Mouse (Mus musculus) heart, embryonic 16.5 days (tissue): ENCODE measurements at regions not wholly inside any gene's neighbourhood (a gene's known extent, or its start where the extent isn't known, plus 50 kb on each side); places are given as distances from the start of the nearest gene placed in this dataset.

Experiments
- ATAC-seq: fragments of 200-750 bp; cut with Nextera tagmentation; replicated peaks from 2 replicates; pipeline ENCODE4 v1.8.0; 2017; ENCODE audit warnings: moderate number of reproducible peaks; ENCODE audit not compliant: insufficient read depth, low FRiP score; ENCODE audit errors: extremely low read depth
- H3K27ac ChIP-seq: fragments of 300-500 bp; sonication (generic); 2 replicates; pipeline ENCODE4 v1.5.1; 2014; ENCODE audit warnings: mild to moderate bottlenecking, low read length, control low read depth, moderate library complexity
- H3K27me3 ChIP-seq: fragments of 300-500 bp; sonication (generic); 2 replicates; pipeline ENCODE4 v1.6.1; 2014; ENCODE audit warnings: low read length, mixed read lengths; ENCODE audit not compliant: control insufficient read depth, insufficient read depth
- H3K36me3 ChIP-seq: fragments of 300-500 bp; sonication (generic); 2 replicates; pipeline ENCODE4 v1.6.1; 2014; ENCODE audit not compliant: control insufficient read depth, insufficient read depth
- H3K4me1 ChIP-seq: fragments of 300-500 bp; sonication (generic); 2 replicates; pipeline ENCODE4 v1.6.1; 2014; ENCODE audit warnings: low read length, mixed read lengths; ENCODE audit not compliant: control insufficient read depth, insufficient read depth
- H3K4me2 ChIP-seq: fragments of 300-500 bp; sonication (generic); 2 replicates; pipeline ENCODE4 v1.6.1; 2014; ENCODE audit warnings: low read depth, mild to moderate bottlenecking, control low read depth, low read length
- H3K4me3 ChIP-seq: fragments of 300-500 bp; sonication (generic); 2 replicates; pipeline ENCODE4 v1.5.1; 2014; ENCODE audit warnings: mild to moderate bottlenecking, control low read depth, low read length
- H3K9ac ChIP-seq: fragments of 300-500 bp; sonication (generic); 2 replicates; pipeline ENCODE4 v1.6.1; 2014; ENCODE audit warnings: low read length, control low read depth
- H3K9me3 ChIP-seq: fragments of 300-500 bp; sonication (generic); replicated peaks from 2 replicates; pipeline ENCODE4 v1.6.1; 2016; ENCODE audit warnings: low read length; ENCODE audit not compliant: control insufficient read depth
- WGBS: fragments of 180-500 bp; shearing (Covaris S2); extraction: QIAGEN DNeasy Blood & Tissue Kit; methylation state at CpG from one replicate; pipeline ENCODE4 v1.1.7; 2014; 5-methylcytosine and 5-hydroxymethylcytosine counted together

DNA sequence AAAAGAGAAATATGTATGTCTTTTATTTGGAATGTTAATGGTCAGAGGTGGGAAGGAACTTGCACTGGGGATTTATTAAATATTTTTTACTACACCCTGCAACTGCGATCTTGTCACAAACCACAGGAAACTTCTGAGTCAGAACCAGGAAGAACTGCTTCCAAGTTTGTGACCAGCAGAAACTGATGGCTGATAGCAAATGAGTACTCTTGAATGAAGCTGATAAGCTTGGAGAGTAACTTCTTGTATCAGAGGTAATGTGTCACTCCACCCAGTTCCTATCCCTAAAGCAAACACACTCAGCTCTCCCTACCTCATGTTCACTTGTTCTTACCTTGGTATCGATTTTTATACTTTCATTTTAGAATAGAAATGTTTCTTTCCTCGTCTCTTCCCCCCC lies 76.0 kb upstream of the Thpo start:
- no peaks in the 10 kb centered on the region for H3K27me3 ChIP-seq
- no peak overlapping the region for H3K4me3 ChIP-seq
- H3K27ac ChIP-seq, result no peak overlapping the region
- WGBS, result 72% methylated on average over 3 of the region's 3 CpGs
- no peak for ATAC-seq
- H3K9me3 ChIP-seq, result 0 out of 2 replicates have a peak, but pooled peaks cover under 1% of the 10 kb centered on the region
- H3K9ac ChIP-seq, result no peak overlapping the region
- no peak overlapping the region for H3K4me2 ChIP-seq
- no peaks in the 10 kb centered on the region for H3K36me3 ChIP-seq
- H3K4me1 ChIP-seq, result peaks cover 7% of the 10 kb centered on the region

DNA sequence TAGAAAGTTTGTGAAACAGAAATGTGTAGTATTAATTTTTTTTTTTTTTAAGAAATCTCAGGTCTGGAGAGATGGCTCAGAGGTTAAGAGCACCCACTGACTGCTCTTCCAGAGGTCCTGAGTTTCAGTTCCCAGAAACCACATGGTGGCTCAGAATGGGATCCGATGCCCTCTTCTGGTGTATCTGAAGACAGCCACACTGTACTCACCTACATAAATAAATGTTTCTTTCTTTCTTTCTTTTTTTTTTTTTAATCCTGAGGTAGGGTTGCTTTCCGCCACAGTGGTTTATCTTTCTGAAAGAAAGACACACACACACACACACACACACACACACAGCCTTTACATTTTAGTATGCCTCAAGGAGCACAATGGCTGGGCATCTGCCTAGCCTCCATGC lies 74.0 kb upstream of the Thpo start:
- Histone ChIP-seq H3K36me3 (no peaks in the 10 kb centered on the region), H3K4me2 (no peak overlapping the region), H3K4me1 (peaks cover 15% of the 10 kb centered on the region), H3K27ac (no peak overlapping the region), H3K9me3 (no peaks in the 10 kb centered on the region), H3K4me3 (no peak overlapping the region), H3K9ac (no peak overlapping the region), H3K27me3 (no peaks in the 10 kb centered on the region)
- ATAC-seq, result no peak
- WGBS, result 88% methylated on average over 2 of the region's 2 CpGs

DNA sequence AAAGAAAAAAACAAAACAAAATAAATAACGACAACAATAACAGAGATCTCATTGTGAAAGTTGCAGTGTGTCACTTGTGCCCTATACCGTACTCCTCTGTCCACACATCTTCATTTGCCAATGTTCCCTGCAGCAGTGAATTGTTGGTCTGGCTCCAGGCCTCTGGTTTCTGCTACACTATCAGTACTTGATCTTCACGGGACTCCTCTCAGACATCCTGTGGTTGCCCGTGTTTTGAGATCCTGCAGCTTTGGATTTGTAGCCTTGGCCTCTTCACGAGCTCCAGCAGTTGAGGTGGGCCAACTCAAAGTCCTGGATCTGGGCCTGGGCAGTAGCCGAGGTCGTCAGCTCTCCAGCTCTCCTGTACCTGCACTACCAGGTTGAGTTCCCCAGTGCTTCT lies 72.4 kb upstream of the Thpo start:
- no peak overlapping the region for H3K4me3 ChIP-seq
- no peaks in the 10 kb centered on the region for H3K36me3 ChIP-seq
- no peak for ATAC-seq
- no peak overlapping the region for H3K27ac ChIP-seq
- 66% methylated on average over 7 of the region's 7 CpGs for WGBS
- H3K4me2 ChIP-seq, result no peak overlapping the region
- no peaks in the 10 kb centered on the region for H3K9me3 ChIP-seq
- H3K27me3 ChIP-seq, result no peaks in the 10 kb centered on the region
- H3K9ac ChIP-seq, result no peak overlapping the region
- peaks cover 15% of the 10 kb centered on the region for H3K4me1 ChIP-seq

DNA sequence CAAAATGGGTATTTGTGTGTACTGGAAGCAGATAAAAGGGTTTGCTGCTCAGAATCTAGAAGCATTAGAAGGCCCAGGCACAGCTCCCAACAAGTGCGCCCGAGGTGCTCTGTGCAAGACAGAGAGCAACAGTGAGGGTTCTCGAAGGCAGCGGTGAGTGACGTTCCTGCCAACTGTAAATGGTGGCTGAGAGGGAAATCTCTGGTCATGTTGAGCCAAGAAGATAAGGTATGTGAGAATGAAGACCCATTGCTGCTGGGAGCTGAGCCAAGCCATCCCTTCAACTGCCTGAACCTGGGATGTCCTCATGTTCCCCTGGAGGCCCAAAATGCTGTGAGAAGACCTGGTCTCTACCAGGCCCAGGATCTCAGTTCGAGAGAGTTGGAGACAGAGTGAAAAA lies 71.5 kb upstream of the Thpo start:
- 34% methylated on average over 6 of the region's 6 CpGs for WGBS
- H3K27me3 ChIP-seq, result no peaks in the 10 kb centered on the region
- H3K4me1 ChIP-seq, result peaks cover 15% of the 10 kb centered on the region
- ATAC-seq, result no peak
- no peak overlapping the region for H3K9ac ChIP-seq
- no peak overlapping the region for H3K4me3 ChIP-seq
- H3K4me2 ChIP-seq, result no peak overlapping the region
- H3K27ac ChIP-seq, result no peak overlapping the region
- no peaks in the 10 kb centered on the region for H3K36me3 ChIP-seq
- no peaks in the 10 kb centered on the region for H3K9me3 ChIP-seq

DNA sequence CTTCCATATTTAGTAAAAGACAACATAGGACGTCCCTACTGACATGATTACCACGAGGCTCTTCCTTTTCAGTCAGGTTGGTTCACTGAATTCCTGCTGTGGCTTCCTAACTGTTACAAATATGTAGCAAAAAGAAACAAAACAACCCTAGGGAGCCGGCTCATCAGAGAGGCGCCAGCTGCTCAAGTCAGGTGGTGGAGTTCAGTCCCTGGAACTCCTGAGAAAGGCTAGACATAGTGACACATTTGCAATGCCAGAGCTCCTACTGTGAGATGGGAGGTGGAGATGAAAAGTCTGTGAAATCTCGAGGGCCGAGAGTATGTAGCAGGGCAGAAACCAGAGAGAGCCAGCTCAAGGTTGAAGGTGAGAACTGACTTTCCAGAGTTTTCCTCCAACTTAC lies 70.8 kb upstream of the Thpo start:
- Histone ChIP-seq H3K4me2 (peak overlapping the region; percentile 85), H3K36me3 (no peaks in the 10 kb centered on the region), H3K9ac (peak overlapping the region; percentile 64; the same call in 1 of the 2 replicates), H3K9me3 (no peaks in the 10 kb centered on the region), H3K27me3 (no peaks in the 10 kb centered on the region), H3K4me3 (peak overlapping the region; percentile 50), H3K4me1 (peaks cover 15% of the 10 kb centered on the region), H3K27ac (peak overlapping the region; percentile 38; the same call in 1 of the 2 replicates)
- ATAC-seq, result no peak
- 14% methylated on average over 6 of the region's 6 CpGs for WGBS

DNA sequence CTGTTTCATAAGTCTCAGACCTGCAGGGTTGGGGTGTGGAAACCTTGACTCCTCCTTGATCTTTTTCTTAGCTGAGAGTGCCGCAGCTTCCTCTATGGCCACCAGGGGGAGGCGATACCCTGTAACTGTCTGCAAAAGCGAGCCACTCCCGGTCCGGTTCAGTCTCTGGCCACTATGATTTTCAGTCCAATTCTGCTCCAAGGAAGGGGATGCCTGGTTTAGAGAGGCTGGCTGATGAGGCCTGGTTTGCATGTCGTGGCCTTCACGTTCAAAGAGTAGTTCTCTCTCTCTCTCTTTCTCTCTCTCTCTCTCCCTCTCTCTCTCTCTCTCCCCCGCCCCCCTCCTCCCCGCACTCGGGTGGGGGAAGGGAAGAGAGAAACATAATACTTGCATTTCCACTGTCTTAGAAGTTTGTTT lies 70.3 kb upstream of the Thpo start:
- peak; percentile 60 for ATAC-seq
- H3K4me2 ChIP-seq, result peak overlapping the region; percentile 85

DNA sequence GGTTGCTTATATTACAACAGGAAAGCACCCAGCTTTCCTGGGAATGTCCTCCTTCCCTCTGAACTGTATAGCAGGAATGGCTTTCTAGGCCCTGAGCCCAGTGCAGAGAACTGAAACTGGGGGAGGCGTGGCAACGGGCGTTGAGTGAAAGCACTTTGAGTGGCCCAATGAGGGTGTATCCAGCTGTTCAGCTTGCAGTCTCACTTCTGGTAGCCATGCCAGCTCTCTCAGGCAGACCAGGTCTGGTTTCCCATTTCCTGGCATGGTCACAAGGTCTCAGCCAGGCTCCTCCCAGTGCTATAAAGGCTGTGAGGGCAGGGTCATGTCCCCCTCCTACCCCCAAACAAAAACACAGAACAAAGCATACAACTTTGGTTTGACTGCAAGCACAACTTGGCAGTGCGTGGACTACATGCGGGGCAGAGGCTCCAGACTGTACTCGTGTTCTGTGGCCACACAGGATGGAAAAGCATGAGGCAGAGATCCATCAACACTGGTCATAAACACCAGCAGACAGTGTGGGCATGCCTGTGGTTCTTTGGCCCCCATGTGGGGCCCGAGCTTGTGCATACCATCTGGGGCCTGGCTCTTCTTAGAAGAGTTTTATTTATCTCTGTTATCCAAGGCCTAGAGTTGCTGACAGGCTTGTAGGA lies 69.1 kb upstream of the Thpo start:
- peak; percentile 38; the same call in 1 of the 2 replicates for ATAC-seq
- Histone ChIP-seq H3K4me1 (peaks cover 15% of the 10 kb centered on the region), H3K27me3 (no peaks in the 10 kb centered on the region), H3K36me3 (no peaks in the 10 kb centered on the region), H3K9ac (no peak overlapping the region), H3K9me3 (no peaks in the 10 kb centered on the region), H3K4me3 (no peak overlapping the region), H3K27ac (peak overlapping the region; percentile 25), H3K4me2 (no peak overlapping the region)
- 62% methylated on average over 7 of the region's 7 CpGs for WGBS

More for the DNA sequence above, 70.3 kb upstream of the Thpo start:
- H3K27me3 ChIP-seq, result no peaks in the 10 kb centered on the region
- H3K9ac ChIP-seq, result peak overlapping the region; percentile 64
- no peaks in the 10 kb centered on the region for H3K36me3 ChIP-seq
- peak overlapping the region; percentile 50 for H3K4me3 ChIP-seq
- H3K27ac ChIP-seq, result peak overlapping the region; percentile 38; the same call in 1 of the 2 replicates
- peaks cover 15% of the 10 kb centered on the region for H3K4me1 ChIP-seq
- WGBS, result 0% methylated on average over 9 of the region's 10 CpGs
- H3K9me3 ChIP-seq, result no peaks in the 10 kb centered on the region

DNA sequence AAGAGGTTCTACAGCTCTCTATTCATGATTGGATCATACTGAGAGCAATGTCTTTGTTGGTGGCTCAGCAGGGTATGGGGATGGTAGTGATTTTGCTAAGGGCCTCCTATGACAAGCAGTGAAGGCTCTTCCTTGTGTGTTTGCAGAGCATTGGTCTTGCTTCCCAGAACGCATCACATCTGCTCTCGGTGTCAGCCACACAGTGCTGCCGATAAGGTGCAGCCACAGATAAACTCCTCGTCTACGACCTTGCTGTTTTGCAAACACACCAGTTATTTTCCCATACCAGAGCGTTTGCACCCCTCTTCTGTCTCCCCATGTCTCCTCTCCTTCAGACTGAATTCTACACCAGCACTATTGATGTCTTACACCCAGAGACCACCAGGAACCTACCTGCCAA lies 68.4 kb upstream of the Thpo start:
- Histone ChIP-seq H3K36me3 (no peaks in the 10 kb centered on the region), H3K4me2 (no peak overlapping the region), H3K9ac (no peak overlapping the region), H3K27me3 (no peaks in the 10 kb centered on the region), H3K4me3 (no peak overlapping the region), H3K4me1 (peaks cover 15% of the 10 kb centered on the region), H3K27ac (no peak overlapping the region), H3K9me3 (no peaks in the 10 kb centered on the region)
- ATAC-seq, result no peak
- WGBS, result 55% methylated on average over 6 of the region's 6 CpGs

DNA sequence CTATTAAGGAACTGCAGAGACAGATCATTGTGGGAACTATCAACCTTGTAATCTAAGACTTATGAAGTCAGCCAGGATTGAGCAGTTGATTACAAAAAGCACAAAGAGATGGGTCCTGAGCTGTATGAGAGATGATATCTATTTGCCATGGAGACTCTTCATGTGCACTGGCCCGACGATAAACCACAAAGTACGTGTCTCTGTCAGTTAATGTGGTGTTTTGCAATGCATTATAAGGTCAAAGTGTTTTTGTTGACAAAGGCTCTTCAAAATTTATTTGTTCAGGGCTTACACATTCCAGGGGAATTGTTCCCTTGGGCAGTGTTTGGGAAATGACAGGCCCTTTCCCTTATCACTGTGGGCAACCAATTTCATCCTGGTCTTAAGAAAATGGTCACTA lies 65.7 kb upstream of the Thpo start:
- Histone ChIP-seq H3K27ac (no peak overlapping the region), H3K36me3 (no peaks in the 10 kb centered on the region), H3K4me1 (peaks cover 7% of the 10 kb centered on the region), H3K27me3 (no peaks in the 10 kb centered on the region), H3K4me2 (no peak overlapping the region), H3K9me3 (no peaks in the 10 kb centered on the region), H3K4me3 (no peak overlapping the region), H3K9ac (no peak overlapping the region)
- 85% methylated on average over 3 of the region's 3 CpGs for WGBS
- no peak for ATAC-seq
